Mouse (Mus musculus): ENCODE measurements around the gene Slc39a13. TPM values are rescaled to one million over a fixed set of nuclear protein-coding genes. Genes with fewer than 3 reads are reported as not detected.

Gene Slc39a13
- polyA plus RNA-seq, 1 experiment from 2014 or later = 16.1 TPM

- H3K27ac ChIP-seq (ENCODE audit: low read depth, low read length) = no peak overlapping the region
- 76% methylated on average over 2 of the region's 2 CpGs for WGBS
- H3K9ac ChIP-seq (ENCODE audit: low read length) = no peak overlapping the region
- ATAC-seq (no peak), DNase-seq (ENCODE audit: low spot score) (no peak)
- no peaks in the 10 kb centered on the region for H3K36me3 ChIP-seq (ENCODE audit: control insufficient read depth, insufficient read depth, low read length)
- H3K4me2 ChIP-seq (ENCODE audit: low read length) = no peak overlapping the region
- H3K9me3 ChIP-seq (replicated peaks; ENCODE audit: control insufficient read depth, low read length) = no peaks in the 10 kb centered on the region
- H3K27me3 ChIP-seq (replicated peaks; ENCODE audit: control insufficient read depth, insufficient read depth, low read length) = no peaks in the 10 kb centered on the region
- H3K4me1 ChIP-seq (ENCODE audit: control insufficient read depth, insufficient read depth, low read length) = no peaks in the 10 kb centered on the region
- no peak overlapping the region for H3K4me3 ChIP-seq (ENCODE audit: low read depth, low read length)
Observed at GRCm38 (mm10) chr2:91098156-91098555, 27.9 kb upstream of the Slc39a13 start.

GRCm38 (mm10) chr2:91097015-91097414, 26.8 kb upstream of the Slc39a13 start:
- WGBS = 96% methylated on average over 10 of the region's 10 CpGs
- Histone ChIP-seq H3K27me3 (replicated peaks; ENCODE audit: control insufficient read depth, insufficient read depth, low read length) (no peaks in the 10 kb centered on the region), H3K9me3 (replicated peaks; ENCODE audit: control insufficient read depth, low read length) (no peaks in the 10 kb centered on the region), H3K4me2 (ENCODE audit: low read length) (no peak overlapping the region), H3K4me3 (ENCODE audit: low read depth, low read length) (no peak overlapping the region), H3K27ac (ENCODE audit: low read depth, low read length) (no peak overlapping the region), H3K4me1 (ENCODE audit: control insufficient read depth, insufficient read depth, low read length) (no peaks in the 10 kb centered on the region), H3K36me3 (ENCODE audit: control insufficient read depth, insufficient read depth, low read length) (no peaks in the 10 kb centered on the region), H3K9ac (ENCODE audit: low read length) (no peak overlapping the region)
- no peak for DNase-seq (ENCODE audit: low spot score)
- ATAC-seq = no peak

- H3K36me3 ChIP-seq (ENCODE audit: control insufficient read depth, insufficient read depth, low read length) = no peaks in the 10 kb centered on the region
- no peak overlapping the region for H3K4me2 ChIP-seq (ENCODE audit: low read length)
- WGBS = 79% methylated on average over 14 of the region's 14 CpGs
- no peak overlapping the region for H3K27ac ChIP-seq (ENCODE audit: low read depth, low read length)
- H3K9me3 ChIP-seq (replicated peaks; ENCODE audit: control insufficient read depth, low read length) = no peaks in the 10 kb centered on the region
- DNase-seq (ENCODE audit: low spot score) = no peak
- no peaks in the 10 kb centered on the region for H3K27me3 ChIP-seq (replicated peaks; ENCODE audit: control insufficient read depth, insufficient read depth, low read length)
- no peak for ATAC-seq
- H3K4me1 ChIP-seq (ENCODE audit: control insufficient read depth, insufficient read depth, low read length) = no peaks in the 10 kb centered on the region
- no peak overlapping the region for H3K4me3 ChIP-seq (ENCODE audit: low read depth, low read length)
- H3K9ac ChIP-seq (ENCODE audit: low read length) = no peak overlapping the region
Observed at GRCm38 (mm10) chr2:91096524-91096923, 26.3 kb upstream of the Slc39a13 start.

- Histone ChIP-seq H3K27me3 (replicated peaks; ENCODE audit: control insufficient read depth, insufficient read depth, low read length) (no peaks in the 10 kb centered on the region), H3K4me2 (ENCODE audit: low read length) (no peak overlapping the region), H3K4me3 (ENCODE audit: low read depth, low read length) (no peak overlapping the region), H3K9me3 (replicated peaks; ENCODE audit: control insufficient read depth, low read length) (no peaks in the 10 kb centered on the region), H3K27ac (ENCODE audit: low read depth, low read length) (no peak overlapping the region), H3K36me3 (ENCODE audit: control insufficient read depth, insufficient read depth, low read length) (no peaks in the 10 kb centered on the region), H3K4me1 (ENCODE audit: control insufficient read depth, insufficient read depth, low read length) (no peaks in the 10 kb centered on the region), H3K9ac (ENCODE audit: low read length) (no peak overlapping the region)
- no peak for DNase-seq (ENCODE audit: low spot score)
- WGBS = 79% methylated on average over 6 of the region's 6 CpGs
- ATAC-seq = no peak
Observed at GRCm38 (mm10) chr2:91090827-91091226, 20.6 kb upstream of the Slc39a13 start.

- WGBS = 83% methylated on average over 6 of the region's 6 CpGs
- ATAC-seq = no peak
Observed at GRCm38 (mm10) chr2:91090208-91090607, 20.0 kb upstream of the Slc39a13 start.

GRCm38 (mm10) chr2:91088987-91089386, 18.8 kb upstream of the Slc39a13 start:
- ATAC-seq (no peak), DNase-seq (ENCODE audit: low spot score) (no peak)
- Histone ChIP-seq H3K36me3 (ENCODE audit: control insufficient read depth, insufficient read depth, low read length) (no peaks in the 10 kb centered on the region), H3K27me3 (replicated peaks; ENCODE audit: control insufficient read depth, insufficient read depth, low read length) (no peaks in the 10 kb centered on the region), H3K9ac (ENCODE audit: low read length) (no peak overlapping the region), H3K27ac (ENCODE audit: low read depth, low read length) (no peak overlapping the region), H3K4me3 (ENCODE audit: low read depth, low read length) (no peak overlapping the region), H3K4me2 (ENCODE audit: low read length) (no peak overlapping the region), H3K4me1 (ENCODE audit: control insufficient read depth, insufficient read depth, low read length) (no peaks in the 10 kb centered on the region), H3K9me3 (replicated peaks; ENCODE audit: control insufficient read depth, low read length) (no peaks in the 10 kb centered on the region)
- WGBS = 80% methylated on average over 9 of the region's 9 CpGs

More at GRCm38 (mm10) chr2:91090208-91090607, 20.0 kb upstream of the Slc39a13 start:
- Histone ChIP-seq H3K27ac (ENCODE audit: low read depth, low read length) (no peak overlapping the region), H3K4me3 (ENCODE audit: low read depth, low read length) (no peak overlapping the region), H3K36me3 (ENCODE audit: control insufficient read depth, insufficient read depth, low read length) (no peaks in the 10 kb centered on the region), H3K27me3 (replicated peaks; ENCODE audit: control insufficient read depth, insufficient read depth, low read length) (no peaks in the 10 kb centered on the region), H3K4me2 (ENCODE audit: low read length) (no peak overlapping the region), H3K9me3 (replicated peaks; ENCODE audit: control insufficient read depth, low read length) (no peaks in the 10 kb centered on the region), H3K4me1 (ENCODE audit: control insufficient read depth, insufficient read depth, low read length) (no peaks in the 10 kb centered on the region), H3K9ac (ENCODE audit: low read length) (no peak overlapping the region)
- no peak for DNase-seq (ENCODE audit: low spot score)

GRCm38 (mm10) chr2:91087453-91087852, 17.2 kb upstream of the Slc39a13 start:
- no peaks in the 10 kb centered on the region for H3K9me3 ChIP-seq (replicated peaks; ENCODE audit: control insufficient read depth, low read length)
- no peak overlapping the region for H3K4me2 ChIP-seq (ENCODE audit: low read length)
- H3K4me3 ChIP-seq (ENCODE audit: low read depth, low read length) = no peak overlapping the region
- DNase-seq (ENCODE audit: low spot score) (no peak), ATAC-seq (no peak)
- no peak overlapping the region for H3K27ac ChIP-seq (ENCODE audit: low read depth, low read length)
- WGBS = 89% methylated on average over 9 of the region's 9 CpGs
- H3K36me3 ChIP-seq (ENCODE audit: control insufficient read depth, insufficient read depth, low read length) = no peaks in the 10 kb centered on the region
- no peaks in the 10 kb centered on the region for H3K4me1 ChIP-seq (ENCODE audit: control insufficient read depth, insufficient read depth, low read length)
- H3K27me3 ChIP-seq (replicated peaks; ENCODE audit: control insufficient read depth, insufficient read depth, low read length) = no peaks in the 10 kb centered on the region
- no peak overlapping the region for H3K9ac ChIP-seq (ENCODE audit: low read length)

- no peak for ATAC-seq
- WGBS = 49% methylated on average over 9 of the region's 9 CpGs
Observed at GRCm38 (mm10) chr2:91086392-91087237, 16.4 kb upstream of the Slc39a13 start.

More at GRCm38 (mm10) chr2:91086392-91087237, 16.4 kb upstream of the Slc39a13 start:
- Histone ChIP-seq H3K4me1 (ENCODE audit: control insufficient read depth, insufficient read depth, low read length) (no peaks in the 10 kb centered on the region), H3K27me3 (replicated peaks; ENCODE audit: control insufficient read depth, insufficient read depth, low read length) (no peaks in the 10 kb centered on the region), H3K4me3 (ENCODE audit: low read depth, low read length) (no peak overlapping the region), H3K36me3 (ENCODE audit: control insufficient read depth, insufficient read depth, low read length) (no peaks in the 10 kb centered on the region), H3K27ac (ENCODE audit: low read depth, low read length) (no peak overlapping the region), H3K4me2 (ENCODE audit: low read length) (no peak overlapping the region), H3K9ac (ENCODE audit: low read length) (no peak overlapping the region), H3K9me3 (replicated peaks; ENCODE audit: control insufficient read depth, low read length) (no peaks in the 10 kb centered on the region)
- no peak for DNase-seq (ENCODE audit: low spot score)

Data from forebrain, embryonic 14.5 days (tissue).